Mouse (Mus musculus) B cell, adult 67 days (primary cell): ENCODE measurements around the gene Cd82. TPM values are rescaled to one million over a fixed set of nuclear protein-coding genes. Genes with fewer than 3 reads are reported as not detected.

ENCODE experiments used
- total RNA-seq, 2 experiments: library from RNA; stranded (reverse); gene quantifications; 4 replicates each; pipeline ENCODE4 v1.2.4; 2023

Gene Cd82
- 100 to 1,000 TPM; 149 to 165 TPM for total RNA-seq

GRCm38 (mm10) chr2:93462760-93463159, at the start of gene Cd82:
Gene Cd82 (minus strand): TSS chr2:93463140.

Other genes with a start within 250 kb of the Cd82 start
- gene Tspan18, start 128.6 kb downstream of the Cd82 start, total RNA-seq, result not detected
- gene Gm10803, start 97.4 kb upstream of the Cd82 start, total RNA-seq, result not detected
- gene Alx4, start 179.2 kb upstream of the Cd82 start, total RNA-seq, result not detected